Mouse (Mus musculus) forebrain, embryonic 13.5 days (tissue): ENCODE data around the gene Cadps. TPM values are rescaled to one million over a fixed set of nuclear protein-coding genes. Genes with fewer than 3 reads are reported as not detected.
A peak's percentile ranks its signal among the peaks of the same experiment; 100 is the strongest.

ENCODE experiments used
- ATAC-seq: fragments of 200-750 bp; cut with Nextera tagmentation; 2 replicates; pipeline ENCODE4 v1.8.0; 2017
- H3K27ac ChIP-seq: fragments of 300-500 bp; sonication (generic); 2 replicates; pipeline ENCODE4 v1.5.1; 2015; ENCODE audit warnings: inconsistent platforms, mild to moderate bottlenecking, moderate library complexity
- H3K27me3 ChIP-seq: fragments of 300-500 bp; sonication (generic); 2 replicates; pipeline ENCODE4 v1.6.1; 2015; ENCODE audit warnings: mild to moderate bottlenecking, inconsistent platforms
- H3K36me3 ChIP-seq: fragments of 300-500 bp; sonication (generic); 2 replicates; pipeline ENCODE4 v1.6.1; 2015; ENCODE audit warnings: mild to moderate bottlenecking, inconsistent platforms; ENCODE audit not compliant: poor library complexity, severe bottlenecking
- H3K4me1 ChIP-seq: fragments of 300-500 bp; sonication (generic); 2 replicates; pipeline ENCODE4 v1.6.1; 2015; ENCODE audit warnings: inconsistent platforms
- H3K4me2 ChIP-seq: fragments of 300-500 bp; sonication (generic); 2 replicates; pipeline ENCODE4 v1.6.1; 2015; ENCODE audit warnings: inconsistent platforms, mild to moderate bottlenecking, moderate library complexity
- H3K4me3 ChIP-seq: fragments of 300-500 bp; sonication (generic); 2 replicates; pipeline ENCODE4 v1.5.1; 2015; ENCODE audit warnings: mild to moderate bottlenecking, inconsistent platforms
- H3K9ac ChIP-seq: fragments of 300-500 bp; sonication (generic); 2 replicates; pipeline ENCODE4 v1.6.1; 2015; ENCODE audit warnings: mild to moderate bottlenecking, inconsistent platforms
- H3K9me3 ChIP-seq: fragments of 300-500 bp; sonication (generic); replicated peaks from 2 replicates; pipeline ENCODE4 v1.6.1; 2016; ENCODE audit warnings: inconsistent platforms
- WGBS: fragments of 180-500 bp; shearing (Covaris S2); methylation state at CpG from one replicate; pipeline ENCODE4 v1.1.7; 2015; 5-methylcytosine and 5-hydroxymethylcytosine counted together
- polyA plus RNA-seq: library from polyadenylated mRNA; unstranded; fragments of >200 nt; fragmentation: Nextera tagmentation; extraction: Ambion mirVana; gene quantifications from 2 replicates; pipeline ENCODE4 v1.2.1, GENCODE M21; 2015

Gene Cadps
- polyA plus RNA-seq, 1 experiment from 2014 or later: 17.0 TPM

GRCm38 (mm10) chr14:12638762-12639161 is 184.1 kb downstream of the Cadps start:
- Histone ChIP-seq H3K4me3 (no peak overlapping the region), H3K9ac (no peak overlapping the region), H3K4me1 (peaks cover 10% of the 10 kb centered on the region; the same call in 1 of the 2 replicates), H3K9me3 (no peaks in the 10 kb centered on the region), H3K27ac (no peak overlapping the region), H3K4me2 (no peak overlapping the region), H3K27me3 (no peaks in the 10 kb centered on the region), H3K36me3 (no peaks in the 10 kb centered on the region)
- no peak for ATAC-seq
- 86% methylated on average over 2 of the region's 2 CpGs for WGBS

- Histone ChIP-seq H3K27ac (no peak overlapping the region), H3K36me3 (no peaks in the 10 kb centered on the region), H3K4me1 (no peaks in the 10 kb centered on the region), H3K9ac (no peak overlapping the region), H3K27me3 (no peaks in the 10 kb centered on the region), H3K4me2 (no peak overlapping the region), H3K9me3 (no peaks in the 10 kb centered on the region), H3K4me3 (no peak overlapping the region)
- peak; percentile 36; the same call in 1 of the 2 replicates for ATAC-seq
- 84% methylated on average over 7 of the region's 7 CpGs for WGBS
These were observed 185.6 kb downstream of the Cadps start for GRCm38 (mm10) chr14:12637121-12637754.

DNA sequence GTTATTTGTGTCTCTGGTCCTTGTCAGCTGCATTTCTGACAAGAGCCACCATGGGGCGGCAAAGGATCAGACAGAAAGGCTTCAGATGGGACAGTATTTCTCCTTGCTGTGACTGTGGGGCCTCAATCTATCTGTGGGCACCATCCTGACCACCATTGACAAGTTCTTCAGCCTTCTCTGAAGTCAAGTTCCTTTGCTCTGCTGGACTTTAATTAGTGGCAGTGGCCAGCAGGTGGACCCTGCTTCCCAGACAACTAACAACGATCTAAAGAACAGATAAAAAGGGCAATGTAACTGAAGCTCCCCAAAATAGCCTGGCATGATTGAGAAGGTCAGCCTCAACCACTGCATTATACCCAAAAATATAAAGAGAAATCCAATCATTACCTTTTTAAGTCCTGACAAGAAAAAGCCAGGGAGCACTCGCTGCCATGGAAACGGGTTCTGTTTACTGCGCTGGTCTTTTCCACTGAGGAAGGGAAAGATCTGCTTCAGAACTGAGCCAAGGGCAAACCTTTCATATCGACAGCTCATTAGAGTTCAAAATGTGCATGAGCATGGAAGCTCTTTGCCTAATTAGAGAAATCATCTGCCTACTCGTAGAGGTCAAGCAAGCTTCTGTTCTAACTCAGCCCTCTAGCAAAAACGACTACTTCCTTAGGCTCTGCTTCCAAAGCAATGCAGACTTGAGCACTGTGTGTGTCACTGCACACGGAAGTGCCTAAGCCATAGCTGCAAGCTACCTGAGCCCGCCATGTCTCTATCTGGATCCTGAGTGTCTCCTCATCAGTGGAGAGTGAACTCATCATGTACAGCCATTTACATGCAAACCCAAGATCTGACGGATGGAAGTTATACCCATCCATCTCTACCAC is 198.4 kb downstream of the Cadps start:
- WGBS: 69% methylated on average over 11 of the region's 11 CpGs
- Histone ChIP-seq H3K4me2 (no peak overlapping the region), H3K36me3 (no peaks in the 10 kb centered on the region), H3K9ac (no peak overlapping the region), H3K9me3 (no peaks in the 10 kb centered on the region), H3K27ac (no peak overlapping the region), H3K4me1 (0 out of 2 replicates have a peak, but pooled peaks cover 4% of the 10 kb centered on the region), H3K27me3 (no peaks in the 10 kb centered on the region), H3K4me3 (no peak overlapping the region)
- ATAC-seq: peak; percentile 75

- H3K4me1 ChIP-seq: no peaks in the 10 kb centered on the region
- no peak overlapping the region for H3K4me2 ChIP-seq
- no peaks in the 10 kb centered on the region for H3K9me3 ChIP-seq
- ATAC-seq: no peak
- no peak overlapping the region for H3K27ac ChIP-seq
- H3K4me3 ChIP-seq: no peak overlapping the region
- 0 out of 2 replicates have a peak, but pooled peaks cover 5% of the 10 kb centered on the region for H3K36me3 ChIP-seq
- H3K9ac ChIP-seq: no peak overlapping the region
- WGBS: 87% methylated on average over 4 of the region's 4 CpGs
- H3K27me3 ChIP-seq: no peaks in the 10 kb centered on the region
These were observed 215.9 kb downstream of the Cadps start for GRCm38 (mm10) chr14:12607025-12607424.

DNA sequence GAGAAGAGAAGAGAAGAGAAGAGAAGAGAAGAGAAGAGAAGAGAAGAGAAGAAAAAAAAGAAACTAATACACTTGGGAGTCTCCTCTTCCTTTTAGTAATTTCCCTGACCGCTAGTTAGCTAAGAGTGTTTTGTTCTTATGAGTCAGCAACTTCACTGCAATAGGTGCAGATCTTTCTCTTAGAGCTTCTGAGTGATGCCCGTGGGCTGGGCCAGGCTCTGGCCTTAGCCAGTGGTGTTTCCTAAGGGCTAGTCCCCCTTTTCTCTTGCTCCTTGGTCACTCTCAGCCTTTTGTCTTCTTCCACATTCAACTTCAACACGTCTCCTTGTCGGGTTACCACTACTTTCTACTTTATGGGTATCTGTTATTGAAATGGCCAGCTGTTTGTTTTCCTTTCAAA is 216.7 kb downstream of the Cadps start:
- H3K27ac ChIP-seq: no peak overlapping the region
- no peak overlapping the region for H3K4me3 ChIP-seq
- no peaks in the 10 kb centered on the region for H3K4me1 ChIP-seq
- H3K9ac ChIP-seq: no peak overlapping the region
- no peaks in the 10 kb centered on the region for H3K9me3 ChIP-seq
- no peak for ATAC-seq
- H3K36me3 ChIP-seq: 0 out of 2 replicates have a peak, but pooled peaks cover 7% of the 10 kb centered on the region
- 89% methylated on average over 4 of the region's 4 CpGs for WGBS
- H3K27me3 ChIP-seq: no peaks in the 10 kb centered on the region
- no peak overlapping the region for H3K4me2 ChIP-seq

- Histone ChIP-seq H3K4me1 (no peaks in the 10 kb centered on the region), H3K4me2 (no peak overlapping the region), H3K27me3 (no peaks in the 10 kb centered on the region), H3K36me3 (peaks cover 8% of the 10 kb centered on the region; the same call in 1 of the 2 replicates), H3K9me3 (no peaks in the 10 kb centered on the region), H3K27ac (no peak overlapping the region), H3K4me3 (no peak overlapping the region), H3K9ac (no peak overlapping the region)
- WGBS: 84% methylated on average over 2 of the region's 2 CpGs
- ATAC-seq: no peak
These were observed 220.8 kb downstream of the Cadps start for GRCm38 (mm10) chr14:12602080-12602479.

DNA sequence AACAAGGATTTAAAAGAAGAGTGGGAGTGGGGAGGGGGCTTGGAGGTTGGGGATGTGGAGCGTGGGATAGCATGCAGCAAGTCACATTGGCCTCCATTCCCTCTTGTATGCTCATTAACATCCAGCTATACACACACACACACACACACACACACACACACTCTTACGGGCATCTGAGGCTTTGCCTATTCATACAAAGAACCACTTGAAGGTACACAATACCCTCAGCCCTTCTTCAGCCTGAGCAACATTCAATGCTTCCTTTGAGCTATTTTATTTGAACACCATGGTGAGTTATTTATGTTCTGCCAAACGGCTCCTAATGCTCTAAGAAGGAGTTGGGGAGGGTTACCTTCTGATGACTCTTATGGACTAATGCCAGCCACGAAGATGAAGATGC is 227.6 kb downstream of the Cadps start:
- Histone ChIP-seq H3K36me3 (0 out of 2 replicates have a peak, but pooled peaks cover 6% of the 10 kb centered on the region), H3K9ac (no peak overlapping the region), H3K4me2 (no peak overlapping the region), H3K4me1 (peaks cover 31% of the 10 kb centered on the region), H3K9me3 (no peaks in the 10 kb centered on the region), H3K4me3 (no peak overlapping the region), H3K27ac (no peak overlapping the region), H3K27me3 (no peaks in the 10 kb centered on the region)
- peak; percentile 61 for ATAC-seq
- WGBS: 16% methylated on average over 4 of the region's 4 CpGs

GRCm38 (mm10) chr14:12592472-12593075 is 230.3 kb downstream of the Cadps start:
- Histone ChIP-seq H3K4me2 (no peak overlapping the region), H3K36me3 (0 out of 2 replicates have a peak, but pooled peaks cover 6% of the 10 kb centered on the region), H3K27me3 (no peaks in the 10 kb centered on the region), H3K4me3 (no peak overlapping the region), H3K27ac (peak overlapping the region; percentile 63), H3K9ac (no peak overlapping the region), H3K4me1 (peaks cover 31% of the 10 kb centered on the region), H3K9me3 (no peaks in the 10 kb centered on the region)
- WGBS: 43% methylated on average over 5 of the region's 5 CpGs
- peak; percentile 78 for ATAC-seq

- no peak overlapping the region for H3K4me3 ChIP-seq
- no peak for ATAC-seq
- no peak overlapping the region for H3K4me2 ChIP-seq
- H3K4me1 ChIP-seq: peaks cover 31% of the 10 kb centered on the region
- no peaks in the 10 kb centered on the region for H3K9me3 ChIP-seq
- H3K27ac ChIP-seq: peak overlapping the region; percentile 63
- H3K27me3 ChIP-seq: no peaks in the 10 kb centered on the region
- no peak overlapping the region for H3K9ac ChIP-seq
- H3K36me3 ChIP-seq: 0 out of 2 replicates have a peak, but pooled peaks cover 3% of the 10 kb centered on the region
These were observed 231.1 kb downstream of the Cadps start for GRCm38 (mm10) chr14:12591829-12592228.

GRCm38 (mm10) chr14:12583536-12583935 is 239.3 kb downstream of the Cadps start:
- Histone ChIP-seq H3K4me2 (no peak overlapping the region), H3K27me3 (no peaks in the 10 kb centered on the region), H3K9ac (no peak overlapping the region), H3K9me3 (no peaks in the 10 kb centered on the region), H3K36me3 (no peaks in the 10 kb centered on the region), H3K4me3 (no peak overlapping the region), H3K27ac (no peak overlapping the region), H3K4me1 (0 out of 2 replicates have a peak, but pooled peaks cover 3% of the 10 kb centered on the region)
- 71% methylated on average over 5 of the region's 5 CpGs for WGBS
- no peak for ATAC-seq

DNA sequence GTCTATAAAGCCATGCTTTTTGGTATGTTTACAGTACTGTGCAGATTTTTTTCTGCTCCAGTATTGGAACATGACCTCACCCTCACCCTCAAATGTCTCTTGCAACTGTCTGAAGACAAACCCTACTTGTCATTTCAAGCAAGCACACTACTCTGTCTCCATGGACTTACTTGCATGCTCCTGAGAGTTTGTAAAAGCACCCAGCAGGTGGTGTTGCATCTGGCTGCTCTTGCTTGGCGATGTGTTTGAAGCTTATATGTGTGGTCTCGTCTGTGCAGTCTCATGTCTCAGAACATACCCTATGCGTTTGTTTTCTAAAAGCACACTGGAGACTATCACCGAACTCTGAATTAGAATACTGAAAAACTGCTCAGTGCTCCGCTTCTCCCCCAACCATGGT is 241.2 kb downstream of the Cadps start:
- H3K9ac ChIP-seq: no peak overlapping the region
- H3K4me2 ChIP-seq: no peak overlapping the region
- no peaks in the 10 kb centered on the region for H3K27me3 ChIP-seq
- ATAC-seq: no peak
- no peak overlapping the region for H3K27ac ChIP-seq
- H3K4me3 ChIP-seq: no peak overlapping the region
- H3K36me3 ChIP-seq: no peaks in the 10 kb centered on the region
- H3K4me1 ChIP-seq: 0 out of 2 replicates have a peak, but pooled peaks cover 3% of the 10 kb centered on the region
- H3K9me3 ChIP-seq: no peaks in the 10 kb centered on the region
- WGBS: 73% methylated on average over 5 of the region's 5 CpGs

DNA sequence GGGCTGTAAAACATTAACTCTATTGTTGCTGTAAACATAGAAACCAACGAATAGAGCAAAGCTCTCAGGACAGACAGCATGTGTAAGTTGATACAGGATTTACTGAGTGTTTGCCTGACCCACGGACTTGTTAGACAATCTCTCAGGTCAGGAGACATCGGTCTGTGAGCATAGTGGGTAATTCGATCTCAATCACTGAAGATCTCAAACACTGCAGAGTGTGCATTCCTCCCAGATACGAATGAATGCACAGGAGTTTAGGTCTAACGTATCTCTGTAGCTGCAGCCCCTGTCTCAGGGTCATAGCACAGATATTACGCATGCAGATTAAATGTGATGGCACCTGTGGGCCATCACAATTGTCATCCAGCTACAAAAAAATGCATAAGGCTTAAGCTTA is 242.1 kb downstream of the Cadps start:
- no peak overlapping the region for H3K4me2 ChIP-seq
- 47% methylated on average over 7 of the region's 7 CpGs for WGBS
- no peaks in the 10 kb centered on the region for H3K36me3 ChIP-seq
- H3K9me3 ChIP-seq: no peaks in the 10 kb centered on the region
- no peak for ATAC-seq
- no peak overlapping the region for H3K9ac ChIP-seq
- H3K27me3 ChIP-seq: no peaks in the 10 kb centered on the region
- no peak overlapping the region for H3K4me3 ChIP-seq
- 0 out of 2 replicates have a peak, but pooled peaks cover 3% of the 10 kb centered on the region for H3K4me1 ChIP-seq
- no peak overlapping the region for H3K27ac ChIP-seq
